Mouse (Mus musculus): ENCODE measurements around the gene Crtam.

The Crtam gene

GRCm38 (mm10) chr9:41004415-41004814 lies at the start of gene Crtam:
Gene Crtam (minus strand): TSS chr9:41004628.
- no peak for DNase-seq (ENCODE audit: low spot score in 2 of 2)

DNA sequence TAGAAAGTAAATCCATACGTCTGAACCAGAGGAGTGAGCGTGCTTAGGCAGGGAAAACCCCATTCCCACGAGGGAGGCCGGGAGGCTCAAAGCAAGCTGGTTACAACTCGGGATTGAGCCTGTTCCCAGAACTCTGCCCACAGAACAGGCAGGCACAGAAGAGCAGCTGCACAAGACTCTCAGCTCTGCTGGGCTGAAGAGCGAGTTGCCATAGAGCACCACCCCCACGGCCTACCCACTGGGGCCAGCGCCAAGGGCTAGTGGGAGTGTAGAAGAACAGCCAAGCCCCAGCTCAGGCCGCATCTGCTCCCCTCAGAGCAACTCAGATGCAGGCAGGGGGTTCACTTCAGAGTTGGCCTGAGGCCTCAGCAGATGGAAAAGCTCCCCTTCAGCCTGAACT lies 49.7 kb upstream of the Crtam start:
- DNase-seq (ENCODE audit: low spot score in 2 of 2), result peak; percentile 83 to 93

- no peak for DNase-seq (ENCODE audit: low spot score in 2 of 2)
Observed at GRCm38 (mm10) chr9:41053478-41053877, 49.0 kb upstream of the Crtam start.

DNA sequence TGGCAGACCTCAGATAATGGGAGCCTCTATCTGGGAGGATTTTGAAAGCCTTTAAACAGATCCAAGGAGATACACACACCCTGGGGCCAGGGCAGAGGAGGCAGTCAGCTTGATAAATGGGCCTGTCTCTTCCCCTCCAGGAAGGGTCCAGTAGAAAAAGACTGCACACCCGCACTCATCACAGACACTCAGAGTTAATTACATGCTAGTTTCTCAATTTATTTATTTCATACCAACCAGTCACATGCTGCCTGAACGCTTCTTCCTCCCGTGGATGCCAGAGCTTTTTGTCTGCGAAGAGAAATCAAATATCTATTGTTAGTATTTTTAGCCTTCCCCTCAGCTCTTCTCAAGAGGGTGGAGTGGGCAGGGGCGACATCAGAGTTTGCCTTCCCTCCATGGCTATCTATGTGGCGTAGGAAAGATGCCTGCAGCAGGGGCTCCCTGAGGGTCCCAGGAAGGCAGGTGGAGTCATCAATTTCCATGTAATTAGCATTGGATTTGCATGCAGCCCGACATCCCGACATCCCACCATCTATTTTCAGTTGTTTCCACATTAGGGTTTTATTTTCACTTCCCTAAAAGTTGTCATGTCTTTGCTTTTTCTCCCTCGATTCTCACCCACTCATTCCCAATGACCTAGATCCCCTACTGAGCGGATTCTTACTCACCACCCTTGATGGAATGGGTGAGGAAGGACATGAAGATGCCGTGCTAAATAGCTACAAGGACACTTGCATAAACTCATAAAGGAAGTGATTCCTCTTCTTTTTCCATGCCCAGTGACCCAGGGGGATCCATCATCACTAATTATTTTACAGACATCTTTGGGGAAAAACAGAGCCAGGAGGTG lies 46.9 kb upstream of the Crtam start:
- DNase-seq (ENCODE audit: low spot score in 2 of 2), result no peak

DNA sequence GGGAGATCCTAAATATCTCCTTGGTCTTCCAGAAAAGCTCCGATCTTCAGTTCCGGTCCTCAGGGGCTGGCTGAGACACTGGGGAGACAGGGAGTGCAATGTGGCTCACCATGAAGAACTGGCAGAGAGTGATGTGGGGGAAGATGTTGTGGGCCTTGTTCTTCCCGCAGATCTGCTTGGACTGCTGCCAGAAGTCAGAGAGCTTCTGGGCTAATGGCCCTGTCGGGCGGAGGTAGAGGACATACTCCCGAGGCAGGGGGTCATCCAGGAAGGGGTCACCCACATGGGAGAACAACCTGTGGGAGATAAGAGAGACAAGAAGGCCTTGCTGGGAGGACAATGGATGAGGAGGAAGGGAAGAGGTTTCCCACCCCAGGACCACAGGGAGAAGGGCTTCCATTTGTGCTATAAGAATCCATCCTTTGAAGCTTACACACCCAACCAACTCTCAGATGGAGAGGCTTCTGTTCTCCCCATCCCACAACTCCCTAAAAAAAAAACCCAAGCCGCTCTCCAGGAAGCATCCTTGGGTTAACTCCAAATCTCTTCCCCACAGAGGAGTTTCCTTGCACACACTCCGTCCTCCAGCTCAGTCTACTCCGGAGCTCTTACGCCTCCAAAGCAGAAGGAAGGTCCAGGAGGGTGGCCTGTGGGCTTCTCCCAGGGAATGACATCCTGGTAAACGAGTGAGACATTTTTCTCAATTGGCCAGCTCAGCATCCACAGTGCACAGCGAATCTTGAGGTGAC lies 46.1 kb upstream of the Crtam start:
- peak in 1 of 2 experiments; percentile 62 for DNase-seq (ENCODE audit: low spot score in 2 of 2)

GRCm38 (mm10) chr9:41049282-41049681 lies 44.9 kb upstream of the Crtam start:
- no peak for DNase-seq (ENCODE audit: low spot score in 2 of 2)

DNA sequence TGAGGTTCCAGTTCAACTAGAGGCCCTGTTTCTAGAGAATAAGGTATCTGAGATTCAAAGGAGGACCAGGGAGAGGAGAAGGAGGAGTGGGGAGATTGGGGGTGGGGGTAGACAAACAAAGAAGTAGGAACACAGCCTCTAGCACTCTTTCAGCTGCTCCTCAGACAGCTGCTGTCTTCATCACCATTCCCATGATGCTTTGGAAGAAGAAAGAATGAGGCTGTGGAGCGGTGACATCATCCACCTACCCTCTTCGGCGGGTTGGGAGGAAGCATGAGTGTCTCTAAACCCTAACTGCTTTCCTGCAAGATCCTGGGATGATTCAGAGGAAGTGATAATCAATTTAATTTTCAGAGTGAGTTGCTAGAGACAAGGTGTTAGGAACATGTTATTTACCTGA lies 44.4 kb upstream of the Crtam start:
- DNase-seq (ENCODE audit: low spot score in 2 of 2), result no peak

DNA sequence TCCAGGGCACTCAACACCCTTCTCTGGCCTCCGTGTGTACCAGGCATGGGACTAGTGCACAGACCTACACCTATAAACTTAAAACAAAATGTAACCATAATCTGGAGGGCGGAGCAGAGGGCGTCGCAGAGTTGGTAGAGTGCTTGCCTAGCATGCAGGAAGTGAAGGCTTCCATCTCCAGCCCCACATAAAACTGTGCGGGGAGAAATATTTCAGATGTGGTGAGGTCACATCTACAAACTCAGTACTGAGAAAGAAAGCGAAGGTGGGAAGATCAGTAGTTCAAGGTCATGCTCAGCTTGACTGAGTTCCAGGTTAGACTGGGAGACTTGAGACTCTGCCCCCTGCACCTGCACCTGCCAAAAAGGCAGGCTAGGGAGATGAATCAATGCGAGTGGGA lies 43.8 kb upstream of the Crtam start:
- no peak for DNase-seq (ENCODE audit: low spot score in 2 of 2)

DNA sequence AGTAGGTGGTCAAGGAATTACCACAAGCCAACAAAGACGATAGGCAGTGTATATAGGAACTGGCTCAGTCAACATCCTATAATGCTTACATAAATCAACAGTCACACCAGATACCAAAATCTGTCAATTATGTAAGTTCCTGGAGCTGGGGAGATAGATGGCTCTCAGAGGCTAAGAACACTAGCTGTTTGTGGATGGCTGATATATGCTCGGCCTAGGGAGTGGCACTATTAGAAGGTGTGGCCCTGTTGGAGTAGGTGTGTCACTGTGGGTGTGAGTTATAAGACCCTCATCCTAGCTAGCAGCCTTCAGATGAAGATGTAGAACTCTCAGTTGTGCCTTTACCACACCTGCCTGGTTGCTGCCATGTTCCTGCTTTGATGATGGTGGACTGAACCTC lies 43.2 kb upstream of the Crtam start:
- no peak for DNase-seq (ENCODE audit: low spot score in 2 of 2)

GRCm38 (mm10) chr9:41044626-41045025 lies 40.2 kb upstream of the Crtam start:
- peak in 1 of 2 experiments; percentile 96 for DNase-seq (ENCODE audit: low spot score in 2 of 2)

DNA sequence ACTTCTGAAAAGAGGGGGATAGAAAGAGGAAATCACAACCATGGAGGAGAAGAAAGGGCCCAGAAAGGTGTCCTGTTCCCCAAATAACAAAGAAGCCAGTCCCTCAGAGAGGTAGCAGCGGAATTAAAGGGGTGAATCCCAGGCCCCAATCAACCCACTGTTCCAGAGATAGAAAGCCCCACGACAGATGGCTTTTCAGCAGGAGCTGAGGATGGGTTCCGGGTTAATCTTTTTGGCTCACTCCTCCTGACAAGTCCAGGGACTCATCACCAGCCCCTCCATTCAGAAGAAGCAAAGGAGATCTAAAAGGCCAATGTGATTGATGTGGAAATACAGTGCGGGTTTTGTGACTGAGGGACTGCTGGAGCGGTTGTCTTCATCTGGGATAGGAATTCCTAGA lies 39.2 kb upstream of the Crtam start:
- DNase-seq (ENCODE audit: low spot score in 2 of 2), result no peak

DNA sequence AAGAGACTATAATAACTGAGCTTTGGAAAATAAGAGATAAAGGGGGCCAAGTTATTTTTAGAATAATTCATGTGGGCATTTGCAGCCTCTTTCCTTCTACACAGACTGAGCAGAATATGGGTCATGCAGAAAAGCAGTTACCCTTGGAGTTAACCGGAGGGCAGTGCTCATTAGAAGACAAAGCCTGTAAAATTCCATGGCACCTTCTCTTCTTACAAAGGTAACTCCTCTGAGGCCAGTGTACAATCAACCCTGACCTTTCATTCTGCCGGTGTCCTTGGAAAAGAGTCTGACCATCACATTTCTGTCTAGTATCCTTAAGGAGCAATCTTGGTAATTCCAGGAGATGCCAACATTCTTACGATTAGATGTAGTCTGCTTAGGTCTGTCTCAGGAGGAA lies 37.0 kb upstream of the Crtam start:
- DNase-seq (ENCODE audit: low spot score in 2 of 2), result no peak

- DNase-seq (ENCODE audit: low spot score in 2 of 2), result no peak
Observed at GRCm38 (mm10) chr9:41038150-41038664, 33.8 kb upstream of the Crtam start.

- DNase-seq (ENCODE audit: low spot score in 2 of 2), result no peak
Observed at GRCm38 (mm10) chr9:41031590-41032489, 27.4 kb upstream of the Crtam start.

DNA sequence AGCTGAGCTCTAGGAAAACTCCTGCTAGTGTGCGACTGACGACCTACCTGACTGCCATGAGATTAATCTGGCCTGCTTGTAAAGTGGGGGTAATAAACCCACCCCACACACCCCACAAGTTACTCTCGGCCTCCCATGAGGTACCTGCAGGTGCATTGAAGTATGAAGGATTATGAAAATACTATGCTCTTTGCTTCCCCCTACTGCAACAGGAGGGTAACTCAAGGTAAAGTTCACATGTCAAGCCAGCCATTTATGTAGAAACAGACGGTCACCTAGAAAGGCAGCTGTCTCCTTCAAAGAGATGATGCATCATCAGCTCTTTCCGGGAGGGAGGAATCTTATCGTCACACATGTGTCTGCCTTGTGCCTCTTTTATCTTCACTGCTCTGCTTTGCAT lies 25.4 kb upstream of the Crtam start:
- DNase-seq (ENCODE audit: low spot score in 2 of 2), result no peak

- DNase-seq (ENCODE audit: low spot score in 2 of 2), result peak in 1 of 2 experiments; percentile 62
Observed at GRCm38 (mm10) chr9:41028470-41028869, 24.0 kb upstream of the Crtam start.

DNA sequence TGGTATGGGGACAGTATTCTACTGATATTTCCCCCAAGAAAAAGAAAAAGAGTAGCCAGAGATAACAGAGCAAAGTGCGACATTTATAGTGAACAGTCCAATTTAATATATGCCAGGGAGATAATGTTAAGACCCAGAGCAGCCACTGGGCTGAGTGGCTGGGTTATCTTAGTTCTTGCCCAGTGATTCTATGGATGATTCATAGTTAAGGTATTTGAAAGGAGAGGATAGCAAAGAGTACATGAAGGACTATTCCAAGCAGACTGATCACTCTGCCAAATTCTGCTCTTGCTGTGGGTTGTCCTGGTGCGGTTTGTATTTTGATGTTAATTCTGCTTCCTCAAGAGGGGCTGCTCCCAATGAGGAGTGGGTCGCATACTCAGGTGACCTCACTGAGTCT lies 17.3 kb upstream of the Crtam start:
- DNase-seq (ENCODE audit: low spot score in 2 of 2), result no peak

DNA sequence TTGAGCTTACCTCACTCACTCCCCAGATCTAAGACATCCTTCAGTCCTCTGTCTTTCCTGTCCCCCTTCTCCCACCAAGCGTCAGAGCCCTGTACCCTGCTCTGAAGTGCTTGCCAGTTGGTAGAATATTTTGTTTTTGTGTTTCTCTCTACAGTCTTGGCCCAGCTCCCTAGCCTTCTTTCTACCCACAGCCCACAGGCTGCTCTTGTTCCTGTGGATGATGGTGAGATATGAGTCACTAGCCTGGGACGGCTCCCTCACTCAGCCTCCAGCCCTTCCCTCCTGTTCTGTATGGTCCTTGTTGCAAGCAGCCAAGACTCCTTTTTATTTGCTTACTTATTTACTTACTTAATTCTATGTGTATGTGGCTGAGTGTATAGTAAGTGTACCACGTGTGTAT lies 16.1 kb upstream of the Crtam start:
- peak in 1 of 2 experiments; percentile 58 for DNase-seq (ENCODE audit: low spot score in 2 of 2)

GRCm38 (mm10) chr9:41014512-41014911 lies 10.1 kb upstream of the Crtam start:
- DNase-seq (ENCODE audit: low spot score in 2 of 2), result peak in 1 of 2 experiments; percentile 11

- DNase-seq (ENCODE audit: low spot score in 2 of 2), result no peak
Observed at GRCm38 (mm10) chr9:41012456-41012855, 8.0 kb upstream of the Crtam start.

- peak in 1 of 2 experiments; percentile 49 for DNase-seq (ENCODE audit: low spot score in 2 of 2)
Observed at GRCm38 (mm10) chr9:41011512-41012436, 7.3 kb upstream of the Crtam start.

Measured in left cerebral cortex, adult 9 months (tissue).